Mouse (Mus musculus) olfactory bulb, adult 2 months (tissue): Measurements from ENCODE around the gene Ddx23.
A peak's percentile ranks its signal among the peaks of the same experiment; 100 is the strongest.

Experiments used
- CTCF ChIP-seq: fragments of 200-500 bp; IDR thresholded peaks from 2 replicates; pipeline ENCODE4 v1.5.1; 2012; ENCODE audit warnings: low read depth, mild to moderate bottlenecking, low read length, moderate library complexity; ENCODE audit not compliant: insufficient read depth
- POLR2A ChIP-seq: fragments of 200-500 bp; IDR thresholded peaks from 2 replicates; pipeline ENCODE4 v1.6.1; 2012; ENCODE audit warnings: mild to moderate bottlenecking, low read depth, low read length, moderate library complexity; ENCODE audit not compliant: insufficient read depth

DNA sequence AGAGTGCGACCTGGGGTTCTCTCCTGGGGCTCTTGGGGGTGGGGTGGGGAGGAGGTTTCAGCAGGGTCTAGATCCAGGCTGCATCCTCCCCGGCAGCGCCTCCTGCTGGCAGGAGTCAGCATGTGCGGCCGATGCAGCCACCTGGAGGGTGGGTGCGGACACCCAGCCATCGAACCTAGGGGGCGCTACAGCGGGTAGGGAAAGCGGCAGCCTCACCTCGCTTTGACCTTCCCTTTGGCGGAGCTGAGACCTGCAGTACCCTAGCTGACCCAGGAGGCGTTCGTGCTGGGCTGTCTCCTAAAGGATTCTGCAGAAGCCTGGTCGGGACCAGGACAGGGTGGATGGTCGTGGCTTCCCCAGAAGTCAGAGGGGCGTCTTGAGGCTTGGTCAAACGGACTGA is 31.2 kb downstream of the Ddx23 start:
- peak; percentile 94 for TF ChIP-seq CTCF
- no peak for TF ChIP-seq POLR2A
